Mouse (Mus musculus) gastrocnemius, postnatal 25 days (tissue): ENCODE results near the gene Inca1. TPM values are rescaled to one million over a fixed set of nuclear protein-coding genes. Genes with fewer than 3 reads are reported as not detected.

Experiments used
- microRNA-seq, 2 experiments: library from miRNA; unstranded; fragments of <30 nt; microRNA quantifications; one replicate each; pipeline ENCODE4 v1.2.0; 2021; ENCODE audit warnings: borderline replicate concordance in 2 of 2
- total RNA-seq, 2 experiments: library from RNA; stranded (reverse); gene quantifications; 1 replicate in 1 of 2; 2 replicates in 1 of 2; pipeline ENCODE4 v1.2.3; 2021

Gene Inca1
- total RNA-seq, 2 experiments from 2014 or later, result 5.6 to 9.0 TPM

Small RNAs within 50 kb of the gene (microRNA-seq; reads per million reads assigned to microRNA genes)
- 0 to 0.53 reads per million in 2 experiments for gene Mir6925

Other genes with a start within 250 kb of the Inca1 start
- 1 to 10 TPM; 5.6 to 6.2 TPM for gene Med11, start 248.2 kb downstream of the Inca1 start, total RNA-seq
- under 1 TPM; 0.38 to 0.97 TPM for gene Zmynd15, start 240.7 kb downstream of the Inca1 start, total RNA-seq
- 1 to 10 TPM; 1.3 to 2.0 TPM for gene Cxcl16, start 240.2 kb downstream of the Inca1 start, total RNA-seq
- gene Tm4sf5, start 194.9 kb downstream of the Inca1 start, total RNA-seq, result not detected
- not detected for gene Vmo1, start 185.5 kb downstream of the Inca1 start, total RNA-seq
- gene Gltpd2, start 181.0 kb downstream of the Inca1 start, total RNA-seq, result not detected
- gene Psmb6, start 174.8 kb downstream of the Inca1 start, total RNA-seq, result 100 to 1,000 TPM; 242 to 248 TPM
- gene Gm40193, start 167.2 kb downstream of the Inca1 start, total RNA-seq, result not detected
- 10 to 100 TPM; 17.4 to 17.7 TPM for gene Pld2, start 160.1 kb downstream of the Inca1 start, total RNA-seq
- 10 to 100 TPM; 26.3 to 27.2 TPM for gene Mink1, start 137.3 kb downstream of the Inca1 start, total RNA-seq
- not detected for gene 4930544D05Rik, start 84.3 kb downstream of the Inca1 start, total RNA-seq
- 10 to 100 TPM; 22.6 to 24.7 TPM for gene Chrne, start 80.9 kb downstream of the Inca1 start, total RNA-seq
- gene Gp1ba, start 61.0 kb downstream of the Inca1 start, total RNA-seq, result not detected
- 10 to 100 TPM; 29.5 to 32.6 TPM for gene Rnf167, start 52.9 kb downstream of the Inca1 start, total RNA-seq
- 100 to 1,000 TPM; 307 to 310 TPM for gene Slc25a11, start 52.7 kb downstream of the Inca1 start, total RNA-seq
- 100 to 1,000 TPM; 284 to 293 TPM for gene Pfn1, start 45.5 kb downstream of the Inca1 start, total RNA-seq
- gene Eno3, start 43.0 kb downstream of the Inca1 start, total RNA-seq, result 1,000 to 10,000 TPM; 7,828 to 7,878 TPM
- gene Spag7, start 30.7 kb downstream of the Inca1 start, total RNA-seq, result 10 to 100 TPM; 81.6 to 82.3 TPM
- 10 to 100 TPM; 36.9 to 37.3 TPM for gene Camta2, start 12.1 kb downstream of the Inca1 start, total RNA-seq
- gene Kif1c, start 393 bp upstream of the Inca1 start, total RNA-seq, result 100 to 1,000 TPM; 388 to 467 TPM
- gene Zfp3, start 64.1 kb upstream of the Inca1 start, total RNA-seq, result 1 to 10 TPM; 8.8 to 9.6 TPM
- gene Scimp, start 112.4 kb upstream of the Inca1 start, total RNA-seq, result not detected
- gene Rabep1, start 144.6 kb upstream of the Inca1 start, total RNA-seq, result 10 to 100 TPM; 28.4 to 29.2 TPM